Mouse (Mus musculus) testis, postnatal 10 days (tissue): ENCODE measurements at regions not wholly inside any gene's neighbourhood (a gene's known extent, or its start where the extent isn't known, plus 50 kb on each side); places are given as distances from the start of the nearest gene placed in this dataset.

Experiments used
- DNase-seq: peaks from one replicate; pipeline ENCODE4 v3.0.0; 2021; ENCODE audit warnings: low spot score

DNA sequence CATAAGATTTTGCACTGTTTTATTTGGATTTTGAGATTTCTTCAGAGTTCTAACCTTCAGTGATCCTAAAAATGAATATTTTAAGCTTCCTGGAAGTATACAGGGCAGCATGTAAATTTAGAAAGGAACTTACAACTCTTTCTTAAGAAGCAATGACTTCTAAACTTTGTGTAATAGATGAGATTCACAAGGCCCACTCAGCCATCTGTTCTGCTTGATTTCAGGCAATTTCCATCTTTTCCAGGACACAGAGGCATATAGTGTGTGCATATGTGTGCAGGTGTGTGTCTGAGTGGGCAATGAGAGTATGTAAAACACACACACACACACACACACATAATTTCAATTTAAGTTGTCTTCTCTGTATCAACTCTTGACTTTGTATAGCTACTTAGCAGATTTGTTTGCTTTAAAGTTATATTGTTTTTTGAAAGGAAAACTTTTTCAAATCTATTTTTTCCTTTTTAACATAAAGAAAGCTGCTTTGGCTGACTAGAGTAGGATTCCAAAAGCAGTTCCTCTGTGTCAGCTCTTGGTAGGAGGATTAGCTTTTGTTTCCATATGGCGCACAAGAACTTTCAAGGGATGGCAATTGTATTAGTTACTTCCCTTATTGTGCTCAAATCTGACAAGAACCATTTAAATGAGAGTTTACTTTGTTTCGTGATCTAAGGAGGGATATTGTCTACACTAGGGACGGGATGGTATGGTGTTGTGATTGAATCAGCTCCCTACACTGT, 387.6 kb downstream of the D3Ertd751e start:
- DNase-seq: no peak

DNA sequence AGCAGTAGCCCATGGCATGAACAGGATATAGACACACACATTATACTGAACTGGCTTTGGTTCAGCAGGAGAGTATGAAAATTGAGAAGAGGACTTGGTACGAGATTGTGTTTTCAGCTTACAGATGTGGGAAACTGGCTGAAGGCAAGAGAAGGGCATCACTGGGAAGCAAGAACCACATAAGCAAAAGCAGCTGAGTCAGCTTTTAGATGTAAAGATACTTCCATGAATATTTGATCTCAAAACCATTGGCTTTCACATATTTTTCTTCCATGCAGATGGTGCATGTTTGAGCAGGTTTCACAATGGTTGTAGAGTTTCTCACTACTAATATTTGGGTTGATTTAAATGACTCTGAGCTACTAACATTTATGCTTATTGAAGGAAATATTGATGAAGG, 389.9 kb downstream of the D3Ertd751e start:
- DNase-seq: no peak

DNA sequence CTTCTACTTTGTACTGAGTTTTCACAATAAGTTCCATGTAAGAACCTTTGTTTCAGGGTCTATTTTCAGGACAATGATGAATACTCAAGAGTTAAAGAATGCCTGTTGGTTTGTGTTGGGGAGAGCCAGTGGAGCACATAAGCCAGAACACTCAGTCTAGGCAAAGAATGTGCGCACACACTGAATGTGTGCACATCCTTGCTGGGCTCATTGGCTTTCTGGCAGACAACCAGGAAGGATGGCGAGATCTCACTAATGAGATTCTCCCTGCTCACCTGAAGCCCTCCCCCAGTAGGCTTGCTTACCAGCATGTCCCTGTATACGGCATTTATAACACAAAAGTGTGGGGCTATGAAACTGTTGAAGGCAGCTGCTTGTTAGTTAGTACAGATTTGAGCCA, 411.0 kb downstream of the D3Ertd751e start:
- no peak for DNase-seq

DNA sequence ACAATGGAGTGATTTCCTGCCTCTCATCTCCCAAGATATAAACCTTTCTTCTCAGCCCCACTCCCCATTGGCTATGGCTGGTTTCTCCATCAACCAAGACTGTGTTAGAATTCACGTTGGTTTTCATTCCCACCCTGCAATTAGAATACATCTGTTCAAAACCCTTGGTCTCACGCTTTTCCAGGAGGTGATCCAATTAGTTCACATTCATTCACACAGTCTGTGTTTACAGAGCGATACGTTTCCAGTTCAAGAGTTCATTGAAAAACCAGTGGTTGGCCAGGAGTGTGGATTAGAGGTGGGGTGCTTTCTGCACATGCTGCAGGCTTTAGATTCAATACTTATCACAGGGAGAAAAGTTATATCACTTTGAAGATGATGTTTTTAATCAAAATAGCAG, 412.5 kb downstream of the D3Ertd751e start:
- DNase-seq: no peak

DNA sequence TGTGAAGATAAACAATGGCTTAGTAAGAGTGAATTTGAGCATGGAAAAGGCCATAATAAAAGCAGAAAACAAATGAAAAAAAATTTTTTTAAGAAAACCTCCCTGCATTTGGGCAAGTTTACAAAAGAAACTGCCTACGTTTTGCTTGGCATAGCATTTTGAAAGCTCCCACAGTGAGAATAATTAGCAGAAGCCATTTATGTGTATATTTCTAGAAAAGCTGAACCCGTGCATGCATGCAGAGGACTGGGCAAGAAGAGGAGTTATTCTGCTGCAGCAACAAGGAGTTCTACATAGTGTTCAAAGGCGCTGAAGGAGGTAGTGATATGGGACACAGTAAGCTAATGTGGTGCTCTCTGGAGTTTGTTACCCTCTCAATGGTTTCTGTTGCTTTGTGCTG, 421.3 kb downstream of the D3Ertd751e start:
- no peak for DNase-seq

GRCm38 (mm10) chr3:42199206-42199605, 456.8 kb downstream of the D3Ertd751e start:
- no peak for DNase-seq

- no peak for DNase-seq
Measured at GRCm38 (mm10) chr3:42201373-42201772, 459.0 kb downstream of the D3Ertd751e start.

- no peak for DNase-seq
Measured at GRCm38 (mm10) chr3:42205640-42206039, 463.2 kb downstream of the D3Ertd751e start.

- DNase-seq: no peak
Measured at GRCm38 (mm10) chr3:42211420-42211819, 469.0 kb downstream of the D3Ertd751e start.

- DNase-seq: no peak
Measured at GRCm38 (mm10) chr3:42212456-42212855, 470.0 kb downstream of the D3Ertd751e start.

- DNase-seq: no peak
Measured at GRCm38 (mm10) chr3:42213163-42213562, 470.8 kb downstream of the D3Ertd751e start.

GRCm38 (mm10) chr3:42214624-42215276, 472.3 kb downstream of the D3Ertd751e start:
- DNase-seq: no peak

GRCm38 (mm10) chr3:42218719-42219118, 476.3 kb downstream of the D3Ertd751e start:
- DNase-seq: no peak

DNA sequence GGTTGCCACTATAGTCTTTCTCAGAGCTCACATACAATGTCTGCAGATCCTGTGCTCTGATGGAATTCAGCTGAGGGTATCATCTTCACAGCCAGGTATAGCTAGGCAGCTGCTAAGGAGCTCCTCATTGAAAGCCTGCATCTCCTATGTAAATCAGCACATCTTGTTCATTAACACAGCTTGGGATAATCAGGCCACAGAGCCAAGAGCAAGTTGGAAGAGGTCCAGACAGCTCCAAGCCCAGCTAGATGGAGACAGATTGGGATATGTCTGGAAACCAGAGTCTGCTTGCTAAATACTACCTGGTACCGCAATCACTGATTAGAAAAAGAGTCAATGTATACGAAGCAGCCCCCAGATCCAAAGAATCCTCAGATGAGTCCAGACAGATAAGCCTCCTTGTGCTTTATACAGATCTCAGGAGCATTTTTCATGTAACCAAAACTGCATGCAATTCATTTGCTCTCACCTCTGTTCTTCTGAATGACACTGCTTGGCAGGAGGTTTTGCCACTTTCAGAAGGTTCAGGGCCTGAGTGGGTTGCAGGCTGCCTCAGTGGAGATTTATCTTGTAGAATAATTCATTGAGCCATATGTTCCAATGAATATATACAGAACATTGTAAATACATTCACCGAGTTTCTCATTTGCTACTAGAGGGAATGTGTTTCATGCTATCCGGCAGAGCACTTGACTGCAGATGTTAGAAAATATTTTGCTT, 485.4 kb downstream of the D3Ertd751e start:
- DNase-seq: no peak

DNA sequence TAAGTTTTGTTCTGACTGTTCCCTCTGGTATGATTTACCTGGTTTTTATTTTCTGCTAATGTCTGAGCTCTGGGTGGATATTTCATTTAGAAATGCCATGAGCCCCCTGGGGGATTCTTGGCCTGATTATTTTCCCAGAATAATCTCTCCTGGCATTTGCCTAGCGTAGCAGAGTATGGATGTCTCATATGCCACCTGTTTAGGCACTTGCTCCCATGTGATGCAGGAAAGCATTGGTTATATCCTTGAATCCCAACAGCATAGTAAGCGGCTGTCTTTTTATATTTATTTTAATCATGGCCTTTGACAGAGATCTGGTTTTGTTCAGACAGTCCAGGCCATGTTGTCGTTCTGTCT, 486.0 kb downstream of the D3Ertd751e start:
- DNase-seq: no peak

- DNase-seq: no peak
Measured at GRCm38 (mm10) chr3:42232268-42232667, 489.9 kb downstream of the D3Ertd751e start.

GRCm38 (mm10) chr3:42233756-42234155, 491.3 kb downstream of the D3Ertd751e start:
- no peak for DNase-seq

- DNase-seq: no peak
Measured at GRCm38 (mm10) chr3:42235515-42235914, 493.1 kb downstream of the D3Ertd751e start.
